Mouse (Mus musculus) heart, embryonic 10.5 days (tissue): ENCODE data around the gene Sclt1. TPM values are rescaled to one million over a fixed set of nuclear protein-coding genes. Genes with fewer than 3 reads are reported as not detected.

Source experiments
- DNase-seq: peaks from one replicate; pipeline ENCODE4 v3.0.0-alpha.2; 2017; ENCODE audit warnings: low spot score
- H3K27ac ChIP-seq: fragments of 300-500 bp; sonication (generic); 2 replicates; pipeline ENCODE4 v1.5.1; 2016; ENCODE audit warnings: mild to moderate bottlenecking
- H3K27me3 ChIP-seq: fragments of 300-500 bp; sonication (generic); 2 replicates; pipeline ENCODE4 v1.6.1; 2016; ENCODE audit warnings: mild to moderate bottlenecking; ENCODE audit not compliant: poor library complexity, insufficient read depth, severe bottlenecking
- H3K36me3 ChIP-seq: fragments of 300-500 bp; sonication (generic); 2 replicates; pipeline ENCODE4 v1.6.1; 2016; ENCODE audit warnings: mild to moderate bottlenecking, moderate library complexity
- H3K4me1 ChIP-seq: fragments of 300-500 bp; sonication (generic); 2 replicates; pipeline ENCODE4 v1.6.1; 2016; ENCODE audit warnings: mild to moderate bottlenecking
- H3K4me3 ChIP-seq: fragments of 300-500 bp; sonication (generic); 2 replicates; pipeline ENCODE4 v1.5.1; 2016; ENCODE audit warnings: mild to moderate bottlenecking, moderate library complexity
- H3K9me3 ChIP-seq: fragments of 300-500 bp; sonication (generic); 2 replicates; pipeline ENCODE4 v1.6.1; 2016; ENCODE audit warnings: mild to moderate bottlenecking, moderate library complexity
- WGBS: fragments of 180-500 bp; shearing (Covaris S2); methylation state at CpG from one replicate; pipeline ENCODE4 v1.1.7; 2016; 5-methylcytosine and 5-hydroxymethylcytosine counted together
- polyA plus RNA-seq: library from polyadenylated mRNA; unstranded; fragments of >200 nt; fragmentation: Nextera tagmentation; extraction: Ambion mirVana; gene quantifications from 2 replicates; pipeline ENCODE4 v1.2.1, GENCODE M21; 2016

The Sclt1 gene
- polyA plus RNA-seq, 1 experiment from 2014 or later, result 15.4 TPM

DNA sequence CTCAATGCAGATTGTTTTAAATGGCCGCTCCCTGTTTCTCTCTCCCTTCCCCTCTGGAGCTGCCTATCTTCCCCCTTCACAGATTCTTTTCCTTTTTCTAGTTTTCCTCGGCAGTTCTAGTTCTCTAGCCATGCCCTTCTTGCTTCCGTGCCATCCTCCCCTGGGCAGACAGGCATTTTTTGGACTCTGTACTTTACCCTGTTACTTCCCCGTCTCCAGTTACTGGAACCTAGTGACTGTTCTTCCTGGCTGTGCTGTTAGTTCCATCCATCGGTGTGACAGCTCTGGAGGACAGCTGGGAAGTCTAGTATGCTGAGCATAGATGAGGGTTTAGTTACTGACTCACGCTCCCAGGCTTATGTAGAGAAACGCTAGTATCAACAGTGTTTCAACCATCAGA is 121.3 kb downstream of the Sclt1 start:
- 85% methylated on average over 7 of the region's 7 CpGs for WGBS
- Histone ChIP-seq H3K4me1 (no peaks in the 10 kb centered on the region), H3K36me3 (peaks cover 4% of the 10 kb centered on the region; the same call in 1 of the 2 replicates), H3K9me3 (no peaks in the 10 kb centered on the region), H3K27ac (no peak overlapping the region), H3K27me3 (no peaks in the 10 kb centered on the region), H3K4me3 (no peak overlapping the region)
- no peak for DNase-seq

DNA sequence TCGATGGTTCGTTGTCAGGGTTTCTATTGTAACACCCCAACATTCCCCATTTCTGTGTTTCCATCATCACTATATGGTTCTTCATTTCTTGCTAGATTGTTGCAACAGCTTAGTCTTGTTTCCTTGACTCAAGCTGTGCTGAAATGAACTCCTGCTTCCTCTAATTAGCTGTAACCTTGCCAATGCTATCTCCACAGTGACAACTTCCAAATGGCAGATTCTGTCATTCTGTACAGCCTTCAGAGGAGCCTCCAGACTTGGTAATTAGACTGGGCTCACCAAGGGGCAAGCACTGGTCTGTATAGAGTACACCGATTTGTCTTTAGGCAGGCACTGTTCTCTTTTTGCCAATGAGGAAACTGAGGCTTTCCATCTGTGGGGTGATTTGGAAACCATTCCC is 123.8 kb downstream of the Sclt1 start:
- Histone ChIP-seq H3K9me3 (no peaks in the 10 kb centered on the region), H3K27me3 (no peaks in the 10 kb centered on the region), H3K27ac (no peak overlapping the region), H3K4me3 (no peak overlapping the region), H3K36me3 (peaks cover 20% of the 10 kb centered on the region), H3K4me1 (no peaks in the 10 kb centered on the region)
- DNase-seq, result no peak
- 86% methylated on average over 3 of the region's 3 CpGs for WGBS

DNA sequence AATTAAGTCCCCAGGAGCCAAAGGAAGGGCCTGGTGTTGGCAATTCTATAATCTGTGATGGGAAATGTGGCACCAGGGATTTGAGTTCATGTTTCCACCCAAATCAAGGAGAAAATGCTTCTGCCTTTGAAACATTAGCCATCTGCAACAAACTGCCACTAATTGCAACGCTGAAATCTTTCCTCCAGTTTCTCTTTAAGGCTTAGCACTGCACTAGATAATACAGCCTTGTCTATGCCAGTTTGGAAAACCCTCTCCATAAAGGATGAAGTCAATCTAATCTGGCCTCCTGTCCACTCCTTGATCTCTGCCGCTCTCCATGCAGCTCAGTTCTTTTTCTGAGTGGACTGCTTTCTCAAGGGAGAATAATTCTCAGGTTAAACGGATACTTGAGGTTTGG is 124.3 kb downstream of the Sclt1 start:
- H3K27ac ChIP-seq, result no peak overlapping the region
- DNase-seq, result no peak
- no peaks in the 10 kb centered on the region for H3K4me1 ChIP-seq
- no peaks in the 10 kb centered on the region for H3K9me3 ChIP-seq
- no peak overlapping the region for H3K4me3 ChIP-seq
- peaks cover 20% of the 10 kb centered on the region for H3K36me3 ChIP-seq
- 67% methylated on average over 3 of the region's 3 CpGs for WGBS
- no peaks in the 10 kb centered on the region for H3K27me3 ChIP-seq

DNA sequence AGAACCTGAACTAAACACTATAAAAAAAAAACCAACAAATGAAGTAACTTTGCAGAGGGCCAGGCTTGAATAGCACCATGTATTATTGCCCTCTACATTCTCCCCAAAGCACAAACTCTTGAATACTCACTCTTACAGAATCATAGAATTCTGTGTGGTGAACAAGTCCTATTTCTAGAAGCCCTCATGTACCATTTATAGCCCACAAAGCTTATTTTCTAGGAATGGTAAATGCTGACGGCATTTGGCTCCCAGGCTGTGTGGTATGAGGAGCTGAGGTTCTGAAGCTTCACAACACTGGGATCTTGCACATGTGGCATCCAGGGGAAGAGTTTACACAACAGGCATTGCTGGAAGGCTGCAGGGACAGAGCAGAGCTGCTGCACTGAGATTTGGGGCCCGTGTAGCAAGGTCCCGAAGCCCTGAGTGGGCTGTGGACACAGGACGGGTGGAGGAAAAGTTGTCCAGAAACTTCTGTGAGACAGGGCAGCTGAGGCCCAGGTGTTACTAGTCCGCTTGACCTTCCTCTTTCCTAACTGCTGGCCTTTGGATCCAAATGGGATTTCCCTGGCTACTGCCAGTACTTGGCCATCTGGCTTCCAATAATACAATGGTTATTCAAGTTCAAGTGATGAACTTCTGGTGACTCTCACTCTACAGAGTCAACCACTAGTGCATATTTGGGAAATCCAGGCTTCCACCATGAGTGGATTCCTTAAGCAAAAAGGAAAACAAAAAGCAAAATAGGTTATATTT is 127.9 kb downstream of the Sclt1 start:
- Histone ChIP-seq H3K9me3 (no peaks in the 10 kb centered on the region), H3K27me3 (no peaks in the 10 kb centered on the region), H3K4me3 (no peak overlapping the region), H3K36me3 (peaks cover 54% of the 10 kb centered on the region), H3K4me1 (no peaks in the 10 kb centered on the region), H3K27ac (no peak overlapping the region)
- no peak for DNase-seq
- WGBS, result 92% methylated on average over 5 of the region's 5 CpGs

- DNase-seq, result no peak
- Histone ChIP-seq H3K27me3 (no peaks in the 10 kb centered on the region), H3K36me3 (peaks cover 58% of the 10 kb centered on the region), H3K4me1 (no peaks in the 10 kb centered on the region), H3K4me3 (no peak overlapping the region), H3K27ac (no peak overlapping the region), H3K9me3 (no peaks in the 10 kb centered on the region)
- 88% methylated on average over 9 of the region's 9 CpGs for WGBS
Measured at GRCm38 (mm10) chr3:41613706-41614105, 128.6 kb downstream of the Sclt1 start.

DNA sequence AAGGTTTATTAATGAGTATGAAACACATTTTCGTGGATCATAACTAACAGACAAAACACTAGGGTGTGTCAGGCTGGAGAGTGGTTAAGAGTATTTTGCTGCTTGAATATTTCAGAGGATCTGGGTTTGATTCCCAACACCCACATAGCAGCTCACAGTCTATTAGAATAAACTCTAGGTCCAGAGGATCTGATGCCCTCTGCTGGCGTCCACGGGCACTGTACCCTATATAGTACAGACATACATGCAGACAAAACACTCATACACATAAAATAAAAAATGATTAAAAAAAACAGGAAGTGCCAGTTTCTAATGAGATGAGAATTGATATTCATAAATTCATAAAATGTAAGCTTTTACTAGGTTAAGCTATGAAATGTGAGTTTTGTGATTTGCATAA is 130.1 kb downstream of the Sclt1 start:
- no peaks in the 10 kb centered on the region for H3K27me3 ChIP-seq

DNA sequence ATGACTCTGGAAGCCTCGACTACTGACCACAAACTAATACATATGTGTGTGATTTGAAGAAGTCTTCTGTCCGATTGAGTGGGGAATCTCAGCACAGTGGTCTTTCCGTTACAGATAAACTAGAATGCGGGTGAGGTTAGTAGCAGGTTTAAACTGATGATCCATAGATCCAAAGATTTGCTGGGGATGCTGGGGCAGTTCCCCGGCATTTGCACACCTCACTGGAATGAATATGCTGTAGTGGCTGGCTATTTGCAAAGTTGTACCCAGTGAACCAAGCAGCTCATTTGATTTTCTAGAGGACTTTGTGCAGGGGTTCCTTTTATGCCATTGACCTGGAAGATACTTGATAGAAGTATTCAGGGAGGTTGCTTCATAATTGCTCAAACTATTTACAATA is 133.2 kb downstream of the Sclt1 start:
- peaks cover 67% of the 10 kb centered on the region for H3K36me3 ChIP-seq
- WGBS, result 86% methylated on average over 5 of the region's 5 CpGs
- H3K27me3 ChIP-seq, result no peaks in the 10 kb centered on the region
- DNase-seq, result no peak
- no peak overlapping the region for H3K4me3 ChIP-seq
- no peaks in the 10 kb centered on the region for H3K9me3 ChIP-seq
- H3K27ac ChIP-seq, result no peak overlapping the region
- peaks cover 19% of the 10 kb centered on the region; the same call in 1 of the 2 replicates for H3K4me1 ChIP-seq

More for the DNA sequence above, 130.1 kb downstream of the Sclt1 start:
- Histone ChIP-seq H3K36me3 (peaks cover 58% of the 10 kb centered on the region), H3K27ac (no peak overlapping the region), H3K9me3 (no peaks in the 10 kb centered on the region), H3K4me3 (no peak overlapping the region), H3K4me1 (no peaks in the 10 kb centered on the region)
- 96% methylated on average over 3 of the region's 3 CpGs for WGBS
- DNase-seq, result no peak

GRCm38 (mm10) chr3:41607467-41607866 is 134.8 kb downstream of the Sclt1 start:
- no peaks in the 10 kb centered on the region for H3K9me3 ChIP-seq
- H3K4me3 ChIP-seq, result no peak overlapping the region
- 95% methylated on average over 8 of the region's 8 CpGs for WGBS
- H3K27me3 ChIP-seq, result no peaks in the 10 kb centered on the region
- peaks cover 53% of the 10 kb centered on the region for H3K36me3 ChIP-seq
- peaks cover 21% of the 10 kb centered on the region; the same call in 1 of the 2 replicates for H3K4me1 ChIP-seq
- H3K27ac ChIP-seq, result no peak overlapping the region
- DNase-seq, result peak; percentile 63

DNA sequence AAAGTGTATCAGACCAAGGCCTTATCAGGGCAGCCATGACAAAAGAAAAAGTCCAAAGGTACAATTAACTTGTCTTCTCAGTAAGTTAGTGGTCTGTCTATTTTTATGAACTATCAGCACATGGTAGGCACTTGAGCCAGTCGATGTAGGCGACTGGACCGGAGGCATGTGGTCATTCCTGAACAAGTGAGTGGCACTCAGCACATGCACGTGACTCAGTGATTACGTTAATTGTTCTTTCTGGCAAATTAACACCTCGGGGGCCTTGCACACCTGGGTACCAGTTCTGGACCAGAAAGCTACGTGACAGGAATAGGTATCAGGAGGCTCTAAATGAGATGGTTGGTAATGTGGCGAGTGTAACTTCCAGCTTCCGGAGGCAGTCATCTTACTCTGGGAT is 135.3 kb downstream of the Sclt1 start:
- 75% methylated on average over 9 of the region's 9 CpGs for WGBS
- Histone ChIP-seq H3K27ac (no peak overlapping the region), H3K36me3 (peaks cover 49% of the 10 kb centered on the region)

GRCm38 (mm10) chr3:41606330-41606664 is 136.0 kb downstream of the Sclt1 start:
- H3K36me3 ChIP-seq, result peaks cover 47% of the 10 kb centered on the region
- no peak overlapping the region for H3K27ac ChIP-seq
- H3K4me1 ChIP-seq, result peaks cover 25% of the 10 kb centered on the region; the same call in 1 of the 2 replicates
- H3K9me3 ChIP-seq, result no peaks in the 10 kb centered on the region
- no peaks in the 10 kb centered on the region for H3K27me3 ChIP-seq
- DNase-seq, result no peak
- 85% methylated on average over 4 of the region's 4 CpGs for WGBS
- H3K4me3 ChIP-seq, result no peak overlapping the region

More for the DNA sequence above, 135.3 kb downstream of the Sclt1 start:
- peak; percentile 64 for DNase-seq
- no peaks in the 10 kb centered on the region for H3K9me3 ChIP-seq
- no peaks in the 10 kb centered on the region for H3K27me3 ChIP-seq
- peaks cover 21% of the 10 kb centered on the region; the same call in 1 of the 2 replicates for H3K4me1 ChIP-seq
- H3K4me3 ChIP-seq, result no peak overlapping the region

DNA sequence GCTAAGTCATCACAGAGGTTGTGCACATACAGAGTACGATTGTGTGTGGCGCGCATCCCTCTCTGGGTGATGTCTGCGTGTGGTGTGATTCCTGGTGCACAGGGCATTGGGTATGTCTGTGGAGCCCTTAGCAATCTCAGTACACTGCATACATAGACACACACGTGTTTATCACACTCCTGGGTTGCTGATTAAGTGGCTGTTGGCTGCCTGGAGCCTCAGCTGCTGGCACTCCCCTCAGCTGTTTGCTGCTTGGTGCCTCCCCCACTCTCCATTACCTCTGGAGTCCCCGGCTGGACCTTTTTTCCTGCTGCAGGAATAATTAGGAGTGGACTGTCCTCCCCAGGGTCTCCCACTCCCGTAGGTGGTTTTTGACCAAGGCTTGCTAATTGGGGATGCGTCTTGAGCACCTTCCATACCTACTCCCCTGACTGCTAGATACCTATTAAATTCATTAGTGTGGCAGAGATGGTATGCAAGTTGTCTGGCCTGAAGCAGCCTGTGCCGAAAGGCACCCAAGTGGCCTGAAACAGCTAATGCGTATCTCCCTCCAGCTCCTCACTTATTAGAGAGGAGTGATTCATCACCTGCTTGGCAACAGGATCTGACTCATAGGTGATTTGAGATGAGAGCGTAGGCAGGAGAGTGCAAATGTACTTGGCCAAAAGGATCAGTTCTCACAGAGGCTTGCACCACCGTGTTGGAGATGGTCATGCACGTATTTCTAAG is 136.5 kb downstream of the Sclt1 start:
- Histone ChIP-seq H3K36me3 (peaks cover 45% of the 10 kb centered on the region), H3K27ac (no peak overlapping the region), H3K9me3 (no peaks in the 10 kb centered on the region), H3K27me3 (no peaks in the 10 kb centered on the region), H3K4me1 (peaks cover 28% of the 10 kb centered on the region; the same call in 1 of the 2 replicates), H3K4me3 (no peak overlapping the region)
- DNase-seq, result peak; percentile 73
- 78% methylated on average over 13 of the region's 13 CpGs for WGBS

DNA sequence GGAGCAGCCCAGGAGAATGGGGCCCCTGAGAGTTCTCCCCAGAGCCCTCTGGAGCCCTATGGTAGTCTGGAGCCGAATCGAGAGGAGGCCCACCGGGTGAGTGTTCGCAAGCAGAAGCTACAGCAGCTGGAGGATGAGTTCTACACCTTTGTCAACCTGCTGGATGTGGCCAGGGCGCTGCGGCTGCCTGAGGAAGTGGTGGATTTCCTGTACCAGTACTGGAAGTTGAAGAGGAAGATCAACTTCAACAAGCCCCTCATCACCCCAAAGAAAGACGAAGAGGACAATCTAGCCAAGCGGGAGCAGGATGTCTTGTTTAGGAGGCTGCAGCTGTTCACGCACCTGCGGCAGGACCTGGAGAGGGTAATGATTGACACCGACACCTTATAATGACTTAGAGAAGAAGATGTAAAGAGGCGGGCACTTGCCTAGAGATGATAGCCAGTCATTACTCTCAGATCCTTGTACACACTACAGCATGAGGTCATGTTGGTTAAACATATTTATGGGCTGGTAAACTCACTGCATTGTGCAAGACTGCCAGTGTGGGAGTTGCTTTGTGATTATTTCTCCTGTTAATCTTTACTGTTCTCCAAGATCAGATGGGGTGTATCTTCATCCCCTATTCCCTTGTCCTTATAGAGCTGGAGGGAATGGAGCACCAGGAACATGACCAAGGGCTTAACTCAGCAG is 137.5 kb downstream of the Sclt1 start:
- Histone ChIP-seq H3K27me3 (no peaks in the 10 kb centered on the region), H3K27ac (no peak overlapping the region), H3K9me3 (no peaks in the 10 kb centered on the region), H3K36me3 (peaks cover 36% of the 10 kb centered on the region), H3K4me1 (peaks cover 33% of the 10 kb centered on the region), H3K4me3 (no peak overlapping the region)
- WGBS, result 89% methylated on average over 12 of the region's 12 CpGs
- peak; percentile 54 for DNase-seq

DNA sequence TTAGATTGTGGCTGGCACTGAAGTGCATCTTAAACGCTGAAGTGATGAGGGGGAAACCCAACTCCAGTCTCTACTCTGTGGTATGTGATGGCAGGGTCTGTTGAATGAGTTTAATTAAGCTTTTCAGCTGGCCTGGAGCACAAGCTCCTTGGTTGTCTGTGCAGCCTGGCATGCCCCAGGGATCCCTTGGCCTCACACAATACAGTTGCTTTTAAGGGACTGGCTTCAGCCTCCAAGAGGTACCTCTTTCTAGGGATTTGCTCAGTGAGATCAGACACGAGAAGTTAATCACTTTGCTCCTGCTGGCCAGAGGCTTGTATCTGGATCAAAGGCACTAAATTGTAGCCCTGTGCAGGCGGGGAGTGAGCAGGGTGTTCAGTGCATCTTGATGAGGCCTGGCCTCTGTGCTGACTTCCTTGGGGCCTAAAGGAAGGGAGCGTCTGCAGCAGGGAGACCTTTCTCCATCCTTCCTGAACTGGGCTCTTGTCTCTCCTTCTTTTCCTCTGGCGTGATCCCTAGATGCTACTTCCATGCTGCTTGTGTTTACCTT is 138.8 kb downstream of the Sclt1 start:
- H3K27ac ChIP-seq, result no peak overlapping the region
- DNase-seq, result no peak
- H3K27me3 ChIP-seq, result no peaks in the 10 kb centered on the region
- H3K4me3 ChIP-seq, result no peak overlapping the region
- WGBS, result 63% methylated on average over 5 of the region's 5 CpGs
- H3K9me3 ChIP-seq, result no peaks in the 10 kb centered on the region
- H3K4me1 ChIP-seq, result peaks cover 40% of the 10 kb centered on the region
- peaks cover 35% of the 10 kb centered on the region for H3K36me3 ChIP-seq
